Mouse (Mus musculus): ENCODE results near the gene Cit. TPM values are rescaled to one million over a fixed set of nuclear protein-coding genes. Genes with fewer than 3 reads are reported as not detected.

Cit gene
- total and polyA plus RNA-seq, 3 experiments: 44.1 to 126 (median 69.8) TPM

DNA sequence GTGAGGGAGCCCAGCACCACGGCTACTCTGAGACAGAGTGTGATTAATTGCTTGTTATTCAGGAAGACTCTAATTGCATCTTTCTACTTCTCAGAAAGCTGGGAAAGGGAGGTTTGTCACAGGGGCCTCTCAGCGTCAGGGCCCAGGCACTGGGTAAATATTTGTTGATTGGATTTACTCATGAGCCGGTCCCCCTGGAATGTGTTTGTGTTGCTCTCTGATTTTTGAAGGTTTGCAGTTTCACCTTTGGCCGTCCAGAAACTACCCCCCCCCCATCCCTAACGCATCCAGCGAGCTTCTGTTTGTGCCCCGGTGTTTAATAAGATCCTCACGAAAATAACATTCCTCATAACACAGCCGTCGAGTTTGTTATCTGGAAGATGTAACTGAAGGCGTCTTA lies 65.4 kb downstream of the Cit start:
- H3K4me3 ChIP-seq (ENCODE audit: low read depth, low read length): no peak overlapping the region
- no peak for ATAC-seq (ENCODE audit: extremely low read depth, insufficient number of reproducible peaks, low FRiP score, poor library complexity, severe bottlenecking)
- no peak for TF ChIP-seq TAL1 (conservative IDR thresholded peaks at IDR 0.05; ENCODE audit: low read depth, low read length)
- TF ChIP-seq GATA2 (IDR thresholded peaks at IDR 0.05; ENCODE audit: borderline replicate concordance, low read depth, low read length): no peak
- no peak for TF ChIP-seq CTCF (IDR thresholded peaks at IDR 0.05; ENCODE audit: low read depth, low read length)
- TF ChIP-seq GATA1 (IDR thresholded peaks at IDR 0.05; ENCODE audit: borderline replicate concordance, low read length): no peak
- no peak for TF ChIP-seq POLR2AphosphoS5 (IDR thresholded peaks at IDR 0.05; ENCODE audit: insufficient replicate concordance, low read depth, low read length)
- H3K4me1 ChIP-seq (ENCODE audit: insufficient read depth, low read depth, low read length): peaks cover 13% of the 10 kb centered on the region
- peaks cover 99% of the 10 kb centered on the region for H3K36me3 ChIP-seq (replicated peaks)
- H3K27me3 ChIP-seq (ENCODE audit: insufficient read depth, low read length): no peaks in the 10 kb centered on the region
- H3K9me3 ChIP-seq (replicated peaks): no peaks in the 10 kb centered on the region
- no peak for DNase-seq (ENCODE audit: low spot score)

DNA sequence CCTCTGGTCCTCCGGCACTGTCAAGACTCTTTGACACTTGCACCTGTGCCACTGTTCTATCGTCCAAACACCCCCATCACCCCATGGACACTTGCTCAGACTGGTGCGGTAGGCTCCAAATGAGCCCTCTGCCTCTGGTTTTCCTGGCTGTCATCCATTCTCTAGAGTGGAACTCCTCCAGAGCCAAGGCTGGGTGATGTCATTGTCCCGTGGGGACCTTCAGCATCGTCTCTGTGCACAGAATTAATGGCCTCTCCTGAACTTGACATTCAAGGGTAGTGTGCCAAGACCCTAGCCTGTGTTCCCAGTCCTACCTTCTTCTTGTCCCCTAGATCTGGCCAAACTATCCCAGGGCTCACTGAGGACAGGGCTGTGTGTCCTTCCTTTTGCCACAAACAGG lies 70.4 kb downstream of the Cit start:
- no peak for DNase-seq (ENCODE audit: low spot score)
- Histone ChIP-seq H3K9me3 (replicated peaks) (no peaks in the 10 kb centered on the region), H3K4me1 (ENCODE audit: insufficient read depth, low read depth, low read length) (peaks cover 48% of the 10 kb centered on the region), H3K36me3 (replicated peaks) (peaks cover 81% of the 10 kb centered on the region), H3K27me3 (ENCODE audit: insufficient read depth, low read length) (no peaks in the 10 kb centered on the region), H3K4me3 (ENCODE audit: low read depth, low read length) (no peak overlapping the region)
- no peak for TF ChIP-seq CTCF (IDR thresholded peaks at IDR 0.05; ENCODE audit: low read depth, low read length)
- TF ChIP-seq GATA2 (IDR thresholded peaks at IDR 0.05; ENCODE audit: borderline replicate concordance, low read depth, low read length): no peak
- TF ChIP-seq GATA1 (IDR thresholded peaks at IDR 0.05; ENCODE audit: borderline replicate concordance, low read length): no peak
- no peak for TF ChIP-seq POLR2AphosphoS5 (IDR thresholded peaks at IDR 0.05; ENCODE audit: insufficient replicate concordance, low read depth, low read length)
- TF ChIP-seq TAL1 (conservative IDR thresholded peaks at IDR 0.05; ENCODE audit: low read depth, low read length): no peak
- ATAC-seq (ENCODE audit: extremely low read depth, insufficient number of reproducible peaks, low FRiP score, poor library complexity, severe bottlenecking): no peak

DNA sequence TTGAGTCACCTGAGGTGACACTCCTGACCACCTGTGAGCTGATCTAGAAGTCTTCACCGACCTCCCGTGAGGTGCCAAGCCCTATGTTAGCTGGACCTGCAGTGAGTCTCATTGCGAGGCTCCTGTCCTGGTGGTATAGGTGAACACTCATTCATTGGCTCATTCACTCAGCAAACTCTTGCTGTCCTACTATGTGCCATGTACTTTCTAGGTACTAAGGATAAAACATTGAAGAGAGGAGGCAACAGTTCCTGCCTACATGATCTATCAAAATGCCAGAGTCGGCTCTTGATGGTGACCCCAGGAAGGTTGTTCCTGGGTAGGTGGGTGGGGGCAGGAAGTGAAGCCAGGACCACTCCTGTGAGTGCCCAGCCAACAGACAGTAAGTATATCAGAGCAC lies 72.9 kb downstream of the Cit start:
- DNase-seq (ENCODE audit: low spot score): no peak
- Histone ChIP-seq H3K9me3 (replicated peaks) (no peaks in the 10 kb centered on the region), H3K27me3 (ENCODE audit: insufficient read depth, low read length) (no peaks in the 10 kb centered on the region), H3K4me3 (ENCODE audit: low read depth, low read length) (peak overlapping the region; percentile 58; the same call in 1 of the 2 replicates), H3K36me3 (replicated peaks) (peaks cover 79% of the 10 kb centered on the region), H3K4me1 (ENCODE audit: insufficient read depth, low read depth, low read length) (peaks cover 61% of the 10 kb centered on the region)
- ATAC-seq (ENCODE audit: extremely low read depth, insufficient number of reproducible peaks, low FRiP score, poor library complexity, severe bottlenecking): no peak
- TF ChIP-seq TAL1 (conservative IDR thresholded peaks at IDR 0.05; ENCODE audit: low read depth, low read length): no peak
- TF ChIP-seq CTCF (IDR thresholded peaks at IDR 0.05; ENCODE audit: low read depth, low read length): no peak
- no peak for TF ChIP-seq POLR2AphosphoS5 (IDR thresholded peaks at IDR 0.05; ENCODE audit: insufficient replicate concordance, low read depth, low read length)
- TF ChIP-seq GATA2 (IDR thresholded peaks at IDR 0.05; ENCODE audit: borderline replicate concordance, low read depth, low read length): no peak
- no peak for TF ChIP-seq GATA1 (IDR thresholded peaks at IDR 0.05; ENCODE audit: borderline replicate concordance, low read length)

DNA sequence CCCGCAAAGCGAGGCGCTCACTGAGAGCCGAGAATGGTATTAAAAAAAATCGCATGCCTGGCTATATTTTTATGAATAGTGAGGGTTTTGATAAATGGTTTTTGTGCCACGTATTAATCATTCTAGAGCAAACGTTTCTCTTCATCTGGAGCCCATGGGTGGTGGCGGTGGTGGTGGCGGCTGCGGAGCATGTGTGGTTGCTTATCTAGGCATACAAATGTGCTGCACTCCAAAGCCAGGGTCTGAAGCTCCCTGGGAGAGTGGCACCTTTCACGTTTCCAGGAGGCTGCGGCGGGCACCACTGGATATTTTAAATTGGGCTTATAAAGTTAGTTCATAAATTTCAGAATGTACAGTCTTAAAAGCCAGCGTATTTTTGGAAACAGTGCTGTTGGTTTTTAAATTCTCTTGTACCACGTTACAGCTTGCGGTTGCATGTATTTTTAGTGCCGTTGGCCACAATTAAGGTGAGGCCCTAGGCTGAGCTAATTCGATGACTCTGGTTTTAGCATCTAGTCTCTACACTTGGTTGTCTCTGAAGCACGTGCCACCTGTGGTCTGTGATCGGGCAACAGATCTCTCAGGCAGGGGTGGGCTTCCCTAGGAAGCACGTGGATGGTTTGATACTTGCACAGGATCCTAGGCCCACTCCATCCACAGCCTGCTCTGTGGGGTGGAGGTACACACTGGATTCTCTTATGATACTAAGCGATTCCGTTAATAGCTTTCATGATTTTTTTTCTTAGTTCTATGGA lies 73.7 kb downstream of the Cit start:
- peak; percentile 77 for DNase-seq (ENCODE audit: low spot score)
- TF ChIP-seq POLR2AphosphoS5 (IDR thresholded peaks at IDR 0.05; ENCODE audit: insufficient replicate concordance, low read depth, low read length) (no peak), TAL1 (conservative IDR thresholded peaks at IDR 0.05; ENCODE audit: low read depth, low read length) (peak; percentile 75)
- ATAC-seq (ENCODE audit: extremely low read depth, insufficient number of reproducible peaks, low FRiP score, poor library complexity, severe bottlenecking): peak; percentile 92
- no peaks in the 10 kb centered on the region for H3K27me3 ChIP-seq (ENCODE audit: insufficient read depth, low read length)
- peak overlapping the region; percentile 58; the same call in 1 of the 2 replicates for H3K4me3 ChIP-seq (ENCODE audit: low read depth, low read length)
- no peaks in the 10 kb centered on the region for H3K9me3 ChIP-seq (replicated peaks)
- H3K36me3 ChIP-seq (replicated peaks): peaks cover 79% of the 10 kb centered on the region
- H3K4me1 ChIP-seq (ENCODE audit: insufficient read depth, low read depth, low read length): peaks cover 59% of the 10 kb centered on the region

DNA sequence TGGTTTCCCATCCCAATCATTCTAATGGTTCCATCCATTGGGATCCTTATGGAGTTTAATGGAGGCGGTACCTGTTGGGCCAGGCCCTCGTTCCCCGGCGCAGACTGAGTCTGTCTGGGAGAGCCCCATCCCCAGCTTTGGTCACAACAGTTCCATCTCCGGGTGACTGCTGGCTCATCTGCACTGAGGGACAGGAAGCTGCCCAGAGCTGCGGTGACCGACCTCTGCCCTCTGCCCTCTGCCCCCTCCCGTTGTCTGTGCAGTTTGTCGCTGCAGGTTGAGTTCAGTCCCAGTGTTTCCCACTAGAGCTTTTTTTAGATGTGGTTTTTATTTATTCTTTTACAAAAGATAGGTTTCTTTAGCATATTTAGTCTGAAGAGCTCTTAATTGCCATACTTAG lies 76.9 kb downstream of the Cit start:
- no peak overlapping the region for H3K4me3 ChIP-seq (ENCODE audit: low read depth, low read length)
- no peaks in the 10 kb centered on the region for H3K27me3 ChIP-seq (ENCODE audit: insufficient read depth, low read length)
- H3K9me3 ChIP-seq (replicated peaks): no peaks in the 10 kb centered on the region
- DNase-seq (ENCODE audit: low spot score): no peak
- TF ChIP-seq TAL1 (conservative IDR thresholded peaks at IDR 0.05; ENCODE audit: low read depth, low read length) (no peak), GATA2 (IDR thresholded peaks at IDR 0.05; ENCODE audit: borderline replicate concordance, low read depth, low read length) (no peak), GATA1 (IDR thresholded peaks at IDR 0.05; ENCODE audit: borderline replicate concordance, low read length) (no peak), CTCF (IDR thresholded peaks at IDR 0.05; ENCODE audit: low read depth, low read length) (no peak), POLR2AphosphoS5 (IDR thresholded peaks at IDR 0.05; ENCODE audit: insufficient replicate concordance, low read depth, low read length) (no peak)
- no peak for ATAC-seq (ENCODE audit: extremely low read depth, insufficient number of reproducible peaks, low FRiP score, poor library complexity, severe bottlenecking)
- H3K4me1 ChIP-seq (ENCODE audit: insufficient read depth, low read depth, low read length): peaks cover 46% of the 10 kb centered on the region
- H3K36me3 ChIP-seq (replicated peaks): peaks cover 81% of the 10 kb centered on the region

DNA sequence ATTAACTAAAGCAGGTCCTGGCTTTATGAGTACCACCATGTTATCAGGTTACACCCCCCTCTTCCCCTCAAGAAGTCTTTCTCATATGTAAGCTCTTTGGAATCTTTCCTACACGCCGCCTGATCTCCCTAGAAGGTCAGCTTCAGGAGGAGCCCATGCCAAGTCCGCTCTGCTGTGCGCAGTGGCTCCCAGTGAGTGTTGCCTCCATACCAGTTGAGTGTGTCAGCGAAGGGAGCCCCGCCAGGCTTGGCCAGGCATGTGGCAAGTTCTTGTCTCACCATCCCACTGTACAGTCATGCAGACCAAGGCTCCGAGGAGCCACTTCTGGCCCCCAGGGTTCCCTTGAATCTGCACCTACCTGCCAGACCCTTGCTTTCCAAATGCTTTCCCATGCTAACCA lies 79.9 kb downstream of the Cit start:
- Histone ChIP-seq H3K4me3 (ENCODE audit: low read depth, low read length) (no peak overlapping the region), H3K27me3 (ENCODE audit: insufficient read depth, low read length) (no peaks in the 10 kb centered on the region), H3K4me1 (ENCODE audit: insufficient read depth, low read depth, low read length) (peaks cover 19% of the 10 kb centered on the region), H3K36me3 (replicated peaks) (peaks cover 98% of the 10 kb centered on the region), H3K9me3 (replicated peaks) (no peaks in the 10 kb centered on the region)
- no peak for DNase-seq (ENCODE audit: low spot score)
- no peak for ATAC-seq (ENCODE audit: extremely low read depth, insufficient number of reproducible peaks, low FRiP score, poor library complexity, severe bottlenecking)
- TF ChIP-seq CTCF (IDR thresholded peaks at IDR 0.05; ENCODE audit: low read depth, low read length) (no peak), POLR2AphosphoS5 (IDR thresholded peaks at IDR 0.05; ENCODE audit: insufficient replicate concordance, low read depth, low read length) (no peak), TAL1 (conservative IDR thresholded peaks at IDR 0.05; ENCODE audit: low read depth, low read length) (no peak), GATA2 (IDR thresholded peaks at IDR 0.05; ENCODE audit: borderline replicate concordance, low read depth, low read length) (no peak), GATA1 (IDR thresholded peaks at IDR 0.05; ENCODE audit: borderline replicate concordance, low read length) (no peak)

Data from G1E (cell line).